Mouse (Mus musculus): ENCODE data around the gene Wnt7b. TPM values are rescaled to one million over a fixed set of nuclear protein-coding genes. Genes with fewer than 3 reads are reported as not detected.

Gene Wnt7b
- total and polyA plus RNA-seq, 2 experiments from 2014 or later = 26.0 to 56.6 TPM

GRCm38 (mm10) chr15:85560830-85561229 lies 21.4 kb downstream of the Wnt7b start:
- Histone ChIP-seq H3K9ac (replicated peaks; ENCODE audit: low read length) (no peak overlapping the region), H3K27ac (no peak overlapping the region), H3K9me3 (ENCODE audit: low read length) (0 out of 2 replicates have a peak, but pooled peaks cover 4% of the 10 kb centered on the region), H3K4me3 (ENCODE audit: low read length) (no peak overlapping the region), H3K4me2 (ENCODE audit: low read depth, low read length) (no peak overlapping the region), H3K4me1 (ENCODE audit: insufficient read depth, low read length) (peaks cover 3% of the 10 kb centered on the region; the same call in 1 of the 2 replicates), H3K36me3 (ENCODE audit: insufficient read depth, low read length) (no peaks in the 10 kb centered on the region), H3K27me3 (ENCODE audit: insufficient read depth, low read length) (no peaks in the 10 kb centered on the region)
- WGBS = 74% methylated on average over 11 of the region's 11 CpGs
- TF ChIP-seq CTCF (IDR thresholded peaks at IDR 0.05; ENCODE audit: low read depth) = no peak
- ATAC-seq (no peak), DNase-seq (ENCODE audit: low spot score) (no peak)

- Histone ChIP-seq H3K36me3 (ENCODE audit: insufficient read depth, low read length) (no peaks in the 10 kb centered on the region), H3K9ac (replicated peaks; ENCODE audit: low read length) (no peak overlapping the region), H3K27me3 (ENCODE audit: insufficient read depth, low read length) (no peaks in the 10 kb centered on the region), H3K27ac (no peak overlapping the region), H3K4me2 (ENCODE audit: low read depth, low read length) (no peak overlapping the region), H3K4me1 (ENCODE audit: insufficient read depth, low read length) (0 out of 2 replicates have a peak, but pooled peaks cover 1% of the 10 kb centered on the region), H3K4me3 (ENCODE audit: low read length) (no peak overlapping the region), H3K9me3 (ENCODE audit: low read length) (0 out of 2 replicates have a peak, but pooled peaks cover 4% of the 10 kb centered on the region)
- peak; percentile 50 for DNase-seq (ENCODE audit: low spot score)
- ATAC-seq = no peak
- no peak for TF ChIP-seq CTCF (IDR thresholded peaks at IDR 0.05; ENCODE audit: low read depth)
- 51% methylated on average over 25 of the region's 25 CpGs for WGBS
These were observed 23.3 kb downstream of the Wnt7b start for GRCm38 (mm10) chr15:85558840-85559540.

DNA sequence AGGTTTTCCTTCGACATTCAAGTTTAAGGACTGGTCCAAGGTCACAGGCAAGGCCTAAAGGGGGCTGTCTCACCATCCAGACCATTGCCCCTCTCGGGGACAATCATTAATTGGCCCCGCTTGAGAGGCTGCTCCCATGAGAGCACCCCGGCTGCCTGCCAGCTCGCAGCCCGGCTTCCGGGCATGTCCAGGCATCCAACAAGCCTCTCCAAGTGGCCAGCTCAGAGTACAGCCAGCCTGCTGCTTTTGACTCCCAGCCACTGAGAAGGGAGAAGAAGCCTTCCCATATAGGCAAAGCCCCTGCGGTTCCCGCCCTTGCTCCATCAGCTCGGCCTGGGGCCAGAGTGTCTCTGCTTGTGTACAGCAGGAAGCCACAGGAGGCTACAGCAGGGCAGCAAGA lies 26.5 kb downstream of the Wnt7b start:
- peak; percentile 77 for ATAC-seq

GRCm38 (mm10) chr15:85553421-85553820 lies 28.9 kb downstream of the Wnt7b start:
- no peak overlapping the region for H3K4me3 ChIP-seq (ENCODE audit: low read length)
- ATAC-seq = no peak
- no peaks in the 10 kb centered on the region for H3K36me3 ChIP-seq (ENCODE audit: insufficient read depth, low read length)
- WGBS = 70% methylated on average over 11 of the region's 11 CpGs
- H3K9me3 ChIP-seq (ENCODE audit: low read length) = no peaks in the 10 kb centered on the region
- TF ChIP-seq CTCF (IDR thresholded peaks at IDR 0.05; ENCODE audit: low read depth) = no peak
- H3K27ac ChIP-seq = no peak overlapping the region
- no peak overlapping the region for H3K9ac ChIP-seq (replicated peaks; ENCODE audit: low read length)
- no peak for DNase-seq (ENCODE audit: low spot score)
- no peaks in the 10 kb centered on the region for H3K4me1 ChIP-seq (ENCODE audit: insufficient read depth, low read length)
- no peaks in the 10 kb centered on the region for H3K27me3 ChIP-seq (ENCODE audit: insufficient read depth, low read length)
- no peak overlapping the region for H3K4me2 ChIP-seq (ENCODE audit: low read depth, low read length)

More for the DNA sequence above, 26.5 kb downstream of the Wnt7b start:
- TF ChIP-seq CTCF (IDR thresholded peaks at IDR 0.05; ENCODE audit: low read depth) = no peak
- Histone ChIP-seq H3K4me1 (ENCODE audit: insufficient read depth, low read length) (no peaks in the 10 kb centered on the region), H3K4me3 (ENCODE audit: low read length) (no peak overlapping the region), H3K9me3 (ENCODE audit: low read length) (no peaks in the 10 kb centered on the region), H3K4me2 (ENCODE audit: low read depth, low read length) (no peak overlapping the region), H3K9ac (replicated peaks; ENCODE audit: low read length) (0 out of 2 replicates have a peak overlapping the region, but pooled peaks have one; percentile 1), H3K36me3 (ENCODE audit: insufficient read depth, low read length) (no peaks in the 10 kb centered on the region), H3K27ac (0 out of 2 replicates have a peak overlapping the region, but pooled peaks have one; percentile 4), H3K27me3 (ENCODE audit: insufficient read depth, low read length) (no peaks in the 10 kb centered on the region)
- DNase-seq (ENCODE audit: low spot score) = peak; percentile 69
- WGBS = 49% methylated on average over 10 of the region's 10 CpGs

- no peak overlapping the region for H3K4me2 ChIP-seq (ENCODE audit: low read depth, low read length)
- WGBS = 68% methylated on average over 4 of the region's 4 CpGs
- H3K4me3 ChIP-seq (ENCODE audit: low read length) = no peak overlapping the region
- no peaks in the 10 kb centered on the region for H3K9me3 ChIP-seq (ENCODE audit: low read length)
- no peaks in the 10 kb centered on the region for H3K4me1 ChIP-seq (ENCODE audit: insufficient read depth, low read length)
- ATAC-seq (no peak), DNase-seq (ENCODE audit: low spot score) (no peak)
- no peaks in the 10 kb centered on the region for H3K27me3 ChIP-seq (ENCODE audit: insufficient read depth, low read length)
- no peak overlapping the region for H3K9ac ChIP-seq (replicated peaks; ENCODE audit: low read length)
- no peak overlapping the region for H3K27ac ChIP-seq
- TF ChIP-seq CTCF (IDR thresholded peaks at IDR 0.05; ENCODE audit: low read depth) = no peak
- no peaks in the 10 kb centered on the region for H3K36me3 ChIP-seq (ENCODE audit: insufficient read depth, low read length)
These were observed 35.8 kb downstream of the Wnt7b start for GRCm38 (mm10) chr15:85546500-85546899.

DNA sequence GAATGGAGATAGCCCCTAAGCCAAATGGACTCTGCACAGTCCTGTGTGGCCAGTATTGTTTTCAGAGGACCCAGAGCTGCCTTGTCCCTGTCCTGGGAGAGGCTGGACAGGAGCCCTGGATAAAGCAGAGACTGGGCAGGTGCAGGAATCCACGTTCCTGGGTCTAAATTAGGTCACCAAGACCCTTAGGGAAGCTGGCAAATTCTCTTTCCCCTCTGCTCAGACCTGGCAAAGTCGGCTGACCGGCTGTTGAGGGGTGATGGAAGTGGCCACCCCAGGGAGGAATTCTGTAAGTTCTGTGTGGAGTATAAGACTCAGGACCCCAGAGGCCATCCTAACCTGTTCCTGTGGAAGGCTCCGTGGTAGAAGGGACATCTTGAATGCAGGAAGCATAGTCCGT lies 36.9 kb downstream of the Wnt7b start:
- ATAC-seq = no peak
- H3K9ac ChIP-seq (replicated peaks; ENCODE audit: low read length) = no peak overlapping the region
- no peaks in the 10 kb centered on the region for H3K27me3 ChIP-seq (ENCODE audit: insufficient read depth, low read length)
- H3K4me2 ChIP-seq (ENCODE audit: low read depth, low read length) = no peak overlapping the region
- 77% methylated on average over 5 of the region's 5 CpGs for WGBS
- H3K4me3 ChIP-seq (ENCODE audit: low read length) = no peak overlapping the region
- no peaks in the 10 kb centered on the region for H3K4me1 ChIP-seq (ENCODE audit: insufficient read depth, low read length)
- no peak overlapping the region for H3K27ac ChIP-seq
- TF ChIP-seq CTCF (IDR thresholded peaks at IDR 0.05; ENCODE audit: low read depth) = no peak
- no peaks in the 10 kb centered on the region for H3K36me3 ChIP-seq (ENCODE audit: insufficient read depth, low read length)
- no peaks in the 10 kb centered on the region for H3K9me3 ChIP-seq (ENCODE audit: low read length)
- DNase-seq (ENCODE audit: low spot score) = no peak

- no peak for ATAC-seq
- 34% methylated on average over 11 of the region's 11 CpGs for WGBS
- Histone ChIP-seq H3K27me3 (ENCODE audit: insufficient read depth, low read length) (no peaks in the 10 kb centered on the region), H3K4me1 (ENCODE audit: insufficient read depth, low read length) (no peaks in the 10 kb centered on the region), H3K9me3 (ENCODE audit: low read length) (no peaks in the 10 kb centered on the region), H3K9ac (replicated peaks; ENCODE audit: low read length) (no peak overlapping the region), H3K4me3 (ENCODE audit: low read length) (no peak overlapping the region), H3K4me2 (ENCODE audit: low read depth, low read length) (no peak overlapping the region), H3K36me3 (ENCODE audit: insufficient read depth, low read length) (no peaks in the 10 kb centered on the region), H3K27ac (no peak overlapping the region)
- peak; percentile 18 for DNase-seq (ENCODE audit: low spot score)
- TF ChIP-seq CTCF (IDR thresholded peaks at IDR 0.05; ENCODE audit: low read depth) = peak; percentile 28; the same call in 1 of the 2 replicates
These were observed 44.1 kb downstream of the Wnt7b start for GRCm38 (mm10) chr15:85538170-85538569.

All from hindbrain, postnatal 0 days (tissue).